Mouse (Mus musculus): ENCODE measurements around the gene Atp1a3. TPM values are rescaled to one million over a fixed set of nuclear protein-coding genes. Genes with fewer than 3 reads are reported as not detected.
A peak's percentile ranks its signal among the peaks of the same experiment; 100 is the strongest.

Gene Atp1a3
- total RNA-seq, 1 experiment = 21.2 TPM

- DNase-seq (ENCODE audit: low read depth, low spot score) = no peak
Observed at GRCm38 (mm10) chr7:24990478-24990877, 15.3 kb downstream of the Atp1a3 start.

GRCm38 (mm10) chr7:24987941-24988340, 17.8 kb downstream of the Atp1a3 start:
- H3K36me3 ChIP-seq (ENCODE audit: control insufficient read depth, insufficient read depth, low read length, poor library complexity, severe bottlenecking) = peaks cover 27% of the 10 kb centered on the region
- H3K9me3 ChIP-seq (ENCODE audit: control insufficient read depth, insufficient read depth, low read depth, low read length) = no peaks in the 10 kb centered on the region
- H3K9ac ChIP-seq (ENCODE audit: insufficient read depth, low read depth, low read length, poor library complexity, severe bottlenecking) = no peak overlapping the region
- in situ Hi-C loops (cut with MboI; ENCODE audit: low sequenced_read_pairs in 2 of 2, unreplicated experiment in 2 of 2) = no loop called here
- peaks cover 0 to 4% of the 10 kb centered on the region in 2 experiments; a peak in 1 of 4 replicates for H3K4me1 ChIP-seq (ENCODE audit: control insufficient read depth in 2 of 2, insufficient read depth in 2 of 2, low read length in 2 of 2, poor library complexity in 1 of 2)
- DNase-seq (ENCODE audit: low read depth, low spot score) = no peak
- TF ChIP-seq MAFK (IDR thresholded peaks at IDR 0.05; ENCODE audit: insufficient read depth, low read depth, low read length) (no peak), CHD2 (IDR thresholded peaks at IDR 0.05; ENCODE audit: low read depth, low read length) (no peak), ZNF384 (IDR thresholded peaks at IDR 0.05; ENCODE audit: low read depth, low read length) (no peak), HCFC1 (IDR thresholded peaks at IDR 0.05; ENCODE audit: borderline replicate concordance, insufficient read depth, low read length) (no peak), ZC3H11A (IDR thresholded peaks at IDR 0.05; ENCODE audit: borderline replicate concordance, low read depth, low read length) (no peak)
- H3K4me3 ChIP-seq (ENCODE audit: insufficient read depth in 1 of 2, low read depth in 1 of 2, low read length in 2 of 2, poor library complexity in 1 of 2, severe bottlenecking in 1 of 2) = no peak overlapping the region
- H3K27ac ChIP-seq (ENCODE audit: insufficient read depth, low read depth, low read length, poor library complexity, severe bottlenecking) = no peak overlapping the region

More at GRCm38 (mm10) chr7:24990478-24990877, 15.3 kb downstream of the Atp1a3 start:
- TF ChIP-seq MAFK (IDR thresholded peaks at IDR 0.05; ENCODE audit: insufficient read depth, low read depth, low read length) (no peak), ZNF384 (IDR thresholded peaks at IDR 0.05; ENCODE audit: low read depth, low read length) (no peak), CHD2 (IDR thresholded peaks at IDR 0.05; ENCODE audit: low read depth, low read length) (no peak), ZC3H11A (IDR thresholded peaks at IDR 0.05; ENCODE audit: borderline replicate concordance, low read depth, low read length) (no peak), HCFC1 (IDR thresholded peaks at IDR 0.05; ENCODE audit: borderline replicate concordance, insufficient read depth, low read length) (no peak)
- peaks cover 29% of the 10 kb centered on the region for H3K36me3 ChIP-seq (ENCODE audit: control insufficient read depth, insufficient read depth, low read length, poor library complexity, severe bottlenecking)
- no peak overlapping the region for H3K4me3 ChIP-seq (ENCODE audit: insufficient read depth in 1 of 2, low read depth in 1 of 2, low read length in 2 of 2, poor library complexity in 1 of 2, severe bottlenecking in 1 of 2)
- H3K27ac ChIP-seq (ENCODE audit: insufficient read depth, low read depth, low read length, poor library complexity, severe bottlenecking) = no peak overlapping the region
- no peaks in the 10 kb centered on the region for H3K9me3 ChIP-seq (ENCODE audit: control insufficient read depth, insufficient read depth, low read depth, low read length)
- H3K9ac ChIP-seq (ENCODE audit: insufficient read depth, low read depth, low read length, poor library complexity, severe bottlenecking) = no peak overlapping the region
- in situ Hi-C loops (cut with MboI; ENCODE audit: low sequenced_read_pairs in 2 of 2, unreplicated experiment in 2 of 2) = no loop called here
- H3K4me1 ChIP-seq (ENCODE audit: control insufficient read depth in 2 of 2, insufficient read depth in 2 of 2, low read length in 2 of 2, poor library complexity in 1 of 2) = peaks cover 0 to 7% of the 10 kb centered on the region in 2 experiments; a peak in 1 of 4 replicates

- H3K36me3 ChIP-seq (ENCODE audit: control insufficient read depth, insufficient read depth, low read length, poor library complexity, severe bottlenecking) = peaks cover 30% of the 10 kb centered on the region
- in situ Hi-C loops (cut with MboI; ENCODE audit: low sequenced_read_pairs in 2 of 2, unreplicated experiment in 2 of 2) = no loop called here
- TF ChIP-seq ZNF384 (IDR thresholded peaks at IDR 0.05; ENCODE audit: low read depth, low read length) = no peak
- TF ChIP-seq MAFK (IDR thresholded peaks at IDR 0.05; ENCODE audit: insufficient read depth, low read depth, low read length) = no peak
- no peak for TF ChIP-seq ZC3H11A (IDR thresholded peaks at IDR 0.05; ENCODE audit: borderline replicate concordance, low read depth, low read length)
- no peak for TF ChIP-seq HCFC1 (IDR thresholded peaks at IDR 0.05; ENCODE audit: borderline replicate concordance, insufficient read depth, low read length)
- TF ChIP-seq CHD2 (IDR thresholded peaks at IDR 0.05; ENCODE audit: low read depth, low read length) = no peak
Observed at GRCm38 (mm10) chr7:24985799-24986198, 20.0 kb downstream of the Atp1a3 start.

GRCm38 (mm10) chr7:24984307-24984706, 21.5 kb downstream of the Atp1a3 start:
- Histone ChIP-seq H3K4me1 (ENCODE audit: control insufficient read depth in 2 of 2, insufficient read depth in 2 of 2, low read length in 2 of 2, poor library complexity in 1 of 2) (peaks cover 0 to 4% of the 10 kb centered on the region in 2 experiments; a peak in 1 of 4 replicates), H3K36me3 (ENCODE audit: control insufficient read depth, insufficient read depth, low read length, poor library complexity, severe bottlenecking) (peaks cover 27% of the 10 kb centered on the region), H3K9ac (ENCODE audit: insufficient read depth, low read depth, low read length, poor library complexity, severe bottlenecking) (no peak overlapping the region), H3K27ac (ENCODE audit: insufficient read depth, low read depth, low read length, poor library complexity, severe bottlenecking) (no peak overlapping the region), H3K4me3 (ENCODE audit: insufficient read depth in 1 of 2, low read depth in 1 of 2, low read length in 2 of 2, poor library complexity in 1 of 2, severe bottlenecking in 1 of 2) (no peak overlapping the region), H3K9me3 (ENCODE audit: control insufficient read depth, insufficient read depth, low read depth, low read length) (no peaks in the 10 kb centered on the region)
- TF ChIP-seq ZC3H11A (IDR thresholded peaks at IDR 0.05; ENCODE audit: borderline replicate concordance, low read depth, low read length) (no peak), MAFK (IDR thresholded peaks at IDR 0.05; ENCODE audit: insufficient read depth, low read depth, low read length) (no peak), CHD2 (IDR thresholded peaks at IDR 0.05; ENCODE audit: low read depth, low read length) (no peak), ZNF384 (IDR thresholded peaks at IDR 0.05; ENCODE audit: low read depth, low read length) (no peak), HCFC1 (IDR thresholded peaks at IDR 0.05; ENCODE audit: borderline replicate concordance, insufficient read depth, low read length) (no peak)
- peak; percentile 36 for DNase-seq (ENCODE audit: low read depth, low spot score)
- in situ Hi-C loops (cut with MboI; ENCODE audit: low sequenced_read_pairs in 2 of 2, unreplicated experiment in 2 of 2) = no loop called here

More at GRCm38 (mm10) chr7:24985799-24986198, 20.0 kb downstream of the Atp1a3 start:
- Histone ChIP-seq H3K4me1 (ENCODE audit: control insufficient read depth in 2 of 2, insufficient read depth in 2 of 2, low read length in 2 of 2, poor library complexity in 1 of 2) (peaks cover 0 to 4% of the 10 kb centered on the region in 2 experiments; a peak in 1 of 4 replicates), H3K27ac (ENCODE audit: insufficient read depth, low read depth, low read length, poor library complexity, severe bottlenecking) (no peak overlapping the region), H3K9me3 (ENCODE audit: control insufficient read depth, insufficient read depth, low read depth, low read length) (no peaks in the 10 kb centered on the region), H3K9ac (ENCODE audit: insufficient read depth, low read depth, low read length, poor library complexity, severe bottlenecking) (no peak overlapping the region), H3K4me3 (ENCODE audit: insufficient read depth in 1 of 2, low read depth in 1 of 2, low read length in 2 of 2, poor library complexity in 1 of 2, severe bottlenecking in 1 of 2) (no peak overlapping the region)
- DNase-seq (ENCODE audit: low read depth, low spot score) = peak; percentile 46

All from ES-E14 (cell line).